20 mouse cellular contexts compared by ENCODE assay signal in the genomic region with DNA sequence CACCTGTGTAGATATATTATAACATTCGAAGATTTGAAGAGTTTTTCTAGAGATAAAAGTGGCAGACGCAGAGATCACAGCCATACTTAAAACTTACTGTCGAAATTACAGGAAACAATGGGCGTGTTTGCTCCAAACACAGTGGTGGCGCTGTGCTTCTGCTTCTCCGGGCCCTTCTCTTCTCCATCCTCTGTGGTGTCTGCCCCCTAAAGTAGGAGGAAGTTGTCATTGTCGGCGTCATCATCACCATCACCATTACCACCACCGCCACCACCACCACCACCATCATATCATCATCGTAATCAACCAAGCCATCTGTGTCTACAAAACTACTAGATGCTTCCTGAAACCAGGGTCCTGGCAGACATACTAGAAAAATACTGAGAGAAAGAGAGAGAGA.
A peak's percentile ranks its signal among the peaks of the same experiment; 100 is the strongest.
DNase-seq lines count a peak whose midpoint lies in the region; ATAC-seq lines count a peak whose summit lies in the region.
"Had no signal": no experiment of that assay in that cellular context is flagged by ENCODE, and none has a peak within 500 bp of the region (broad histone marks: within the 10 kb centered on the region; RNA-seq: fewer than 3 reads in every experiment).

No protein-coding gene starts in this region.

- ATAC-seq in common myeloid progenitor, adult 5-6 weeks (replicated peaks; ENCODE audit: low read depth, poor library complexity, severe bottlenecking): peak; percentile 62
- peak; percentile 62 for ATAC-seq in megakaryocyte, adult 5-6 weeks (ENCODE audit: poor library complexity, severe bottlenecking)
- ATAC-seq: activated CD4-positive, CD25-positive, alpha-beta regulatory T cell, adult 4 months; CD4-positive, CD25-positive, alpha-beta regulatory T cell, adult 4 months; forebrain, embryonic 14.5 days; forebrain, embryonic 16.5 days; Patski had no signal

- DNase-seq in gastrocnemius, postnatal 36 days: no peak
- no peak for DNase-seq in thymus, postnatal 4 days
- no peak for DNase-seq in heart, postnatal 25 days (ENCODE audit: low spot score)
- DNase-seq: adrenal gland, adult 8-10 months; adrenal gland, postnatal 14 days; adrenal gland, postnatal 36 days; B cell, adult 2 months; cerebellum, adult 11-12 months; cerebellum, adult 2 months; cerebellum, adult 9-10 months; cerebellum, postnatal 10 days; cerebellum, postnatal 25 days; embryo, embryonic 11 days had no signal

- intact Hi-C loops in gastrocnemius, postnatal 36 days (cut with DNase I): no loop called here
- intact Hi-C loops in heart, postnatal 25 days (cut with DNase I): no loop called here
